Comparison of ENCODE assay signal across 8 mouse cellular contexts in genomic region chr7:4136771-4137531, GRCm38 (mm10). TPM values are rescaled to one million over a fixed set of nuclear protein-coding genes. Genes with fewer than 3 reads are reported as not detected.
DNase-seq lines count a peak whose midpoint lies in the region; ATAC-seq and TF ChIP-seq lines count a peak whose summit lies in the region.

Leng8 (plus strand) TSS chr7:4137039.

- no peaks in the 10 kb centered on the region for H3K9me3 ChIP-seq in forebrain, embryonic 10.5 days
- no peaks in the 10 kb centered on the region for H3K9me3 ChIP-seq in heart, embryonic 15.5 days (replicated peaks)
- no peaks in the 10 kb centered on the region for H3K9me3 ChIP-seq in liver, embryonic 14.5 days (ENCODE audit: control insufficient read depth, low read length)
- H3K9me3 ChIP-seq in neural tube, embryonic 11.5 days (ENCODE audit: control insufficient read depth, low read length), result no peaks in the 10 kb centered on the region
- no peaks in the 10 kb centered on the region for H3K9me3 ChIP-seq in stomach, postnatal 0 days (ENCODE audit: control insufficient read depth, low read length)

- peak; percentile 54; the same call in 1 of the 2 replicates for TF ChIP-seq EP300 in liver, embryonic 14.5 days (IDR thresholded peaks at IDR 0.05; ENCODE audit: low read depth)
- TF ChIP-seq EP300 in stomach, postnatal 0 days (optimal IDR thresholded peaks at IDR 0.05), result no peak

- peak within 1 kb of the TSS; percentile 89 for H3K9ac ChIP-seq in heart, embryonic 15.5 days
- peak within 1 kb of the TSS; percentile 97 for H3K9ac ChIP-seq in liver, embryonic 14.5 days (replicated peaks)
- peak within 1 kb of the TSS; percentile 82 for H3K9ac ChIP-seq in neural tube, embryonic 11.5 days (ENCODE audit: low read length)
- H3K9ac ChIP-seq in stomach, postnatal 0 days (ENCODE audit: low read length), result peak within 1 kb of the TSS; percentile 89

- WGBS in forebrain, embryonic 10.5 days, result under 1% methylated on average over 69 of the region's 78 CpGs
- WGBS in heart, embryonic 15.5 days, result under 1% methylated on average over 66 of the region's 78 CpGs
- under 1% methylated on average over 76 of the region's 78 CpGs for WGBS in liver, embryonic 14.5 days (ENCODE audit: insufficient replicate concordance)
- under 1% methylated on average over 72 of the region's 78 CpGs for WGBS in neural tube, embryonic 11.5 days
- under 1% methylated on average over 58 of the region's 78 CpGs for WGBS in stomach, postnatal 0 days

- H3K27ac ChIP-seq in forebrain, embryonic 10.5 days, result peak within 1 kb of the TSS; percentile 95
- H3K27ac ChIP-seq in heart, embryonic 15.5 days, result peak within 1 kb of the TSS; percentile 96
- peak within 1 kb of the TSS; percentile 87 for H3K27ac ChIP-seq in liver, embryonic 14.5 days
- H3K27ac ChIP-seq in neural tube, embryonic 11.5 days (ENCODE audit: low read depth, low read length), result peak within 1 kb of the TSS; percentile 85
- peak within 1 kb of the TSS; percentile 97 for H3K27ac ChIP-seq in stomach, postnatal 0 days (replicated peaks)

- ATAC-seq in heart, embryonic 15.5 days (replicated peaks; ENCODE audit: insufficient number of reproducible peaks, insufficient read depth, low FRiP score, low read depth), result peak; percentile 99
- peak; percentile 97 for ATAC-seq in liver, embryonic 14.5 days (ENCODE audit: insufficient read depth)
- ATAC-seq in neural tube, embryonic 11.5 days (ENCODE audit: insufficient read depth, low FRiP score, low TSS enrichment), result peak; percentile 99
- peak; percentile 98 for ATAC-seq in stomach, postnatal 0 days (ENCODE audit: low FRiP score, low TSS enrichment)

- DNase-seq in CD8-positive naive resting alpha-beta T cell, adult 2 months (ENCODE audit: low read depth in 2 of 2, low spot score in 2 of 2), result peak; percentile 98 to 99
- peak; percentile 95 for DNase-seq in c-Kit-positive CD71-negative TER-119-negative erythroid progenitor cells, embryonic 14.5 days (ENCODE audit: low read depth)
- peak; percentile 98 for DNase-seq in forebrain, embryonic 10.5 days (ENCODE audit: extremely low spot score, low spot score)
- DNase-seq in kidney, postnatal 25 days, result peak; percentile 98 to 100
- DNase-seq in liver, embryonic 14.5 days (ENCODE audit: low read depth in 3 of 3, low spot score in 3 of 3), result peak; percentile 97 to 98 (median 97)
- DNase-seq in neural tube, embryonic 11.5 days (ENCODE audit: low spot score), result peak; percentile 98
- peak; percentile 98 for DNase-seq in stomach, postnatal 0 days (ENCODE audit: low spot score)

- H3K4me3 ChIP-seq in forebrain, embryonic 10.5 days, result peak within 1 kb of the TSS; percentile 79
- H3K4me3 ChIP-seq in heart, embryonic 15.5 days, result peak within 1 kb of the TSS; percentile 85
- H3K4me3 ChIP-seq in liver, embryonic 14.5 days (ENCODE audit: insufficient read depth in 1 of 2, low read depth in 2 of 2, low read length in 2 of 2), result peak within 1 kb of the TSS; percentile 80 to 85
- peak within 1 kb of the TSS; percentile 72 for H3K4me3 ChIP-seq in neural tube, embryonic 11.5 days (ENCODE audit: low read depth, low read length)
- peak within 1 kb of the TSS; percentile 91 for H3K4me3 ChIP-seq in stomach, postnatal 0 days (ENCODE audit: low read depth, low read length)

- no peak; the same call in 1 of the 2 replicates for TF ChIP-seq CTCF in liver, embryonic 14.5 days (IDR thresholded peaks at IDR 0.05; ENCODE audit: low read depth)
- TF ChIP-seq CTCF in stomach, postnatal 0 days (IDR thresholded peaks at IDR 0.05; ENCODE audit: low read depth), result peak; percentile 22; the same call in 1 of the 2 replicates

- H3K4me2 ChIP-seq in heart, embryonic 15.5 days, result peak within 1 kb of the TSS; percentile 89
- peak within 1 kb of the TSS; percentile 95 for H3K4me2 ChIP-seq in liver, embryonic 14.5 days (ENCODE audit: low read depth)
- peak within 1 kb of the TSS; percentile 65 for H3K4me2 ChIP-seq in neural tube, embryonic 11.5 days (ENCODE audit: low read depth)
- peak within 1 kb of the TSS; percentile 92 for H3K4me2 ChIP-seq in stomach, postnatal 0 days (replicated peaks; ENCODE audit: low read depth)

- H3K4me1 ChIP-seq in forebrain, embryonic 10.5 days, result peaks cover 19% of the 10 kb centered on the region
- H3K4me1 ChIP-seq in heart, embryonic 15.5 days (replicated peaks), result peaks cover 17% of the 10 kb centered on the region
- H3K4me1 ChIP-seq in liver, embryonic 14.5 days (replicated peaks; ENCODE audit: control insufficient read depth in 2 of 2, insufficient read depth in 2 of 2, low read length in 1 of 2), result peaks cover 6 to 8% of the 10 kb centered on the region in 2 experiments; a peak in 3 of 4 replicates
- H3K4me1 ChIP-seq in neural tube, embryonic 11.5 days (ENCODE audit: control insufficient read depth, insufficient read depth, low read length), result peaks cover 3% of the 10 kb centered on the region; the same call in 1 of the 2 replicates
- H3K4me1 ChIP-seq in stomach, postnatal 0 days (replicated peaks; ENCODE audit: control insufficient read depth, insufficient read depth), result peaks cover 4% of the 10 kb centered on the region

- H3K27me3 ChIP-seq in forebrain, embryonic 10.5 days (ENCODE audit: poor library complexity, severe bottlenecking), result no peaks in the 10 kb centered on the region
- H3K27me3 ChIP-seq in heart, embryonic 15.5 days, result no peaks in the 10 kb centered on the region
- no peaks in the 10 kb centered on the region for H3K27me3 ChIP-seq in liver, embryonic 14.5 days (ENCODE audit: control insufficient read depth, insufficient read depth, low read length)
- no peaks in the 10 kb centered on the region for H3K27me3 ChIP-seq in neural tube, embryonic 11.5 days (ENCODE audit: control insufficient read depth, insufficient read depth, low read length)
- no peaks in the 10 kb centered on the region for H3K27me3 ChIP-seq in stomach, postnatal 0 days (ENCODE audit: control insufficient read depth, insufficient read depth, low read length)

- H3K36me3 ChIP-seq in forebrain, embryonic 10.5 days (replicated peaks), result peaks cover 64% of the 10 kb centered on the region
- H3K36me3 ChIP-seq in heart, embryonic 15.5 days, result peaks cover 36% of the 10 kb centered on the region
- H3K36me3 ChIP-seq in liver, embryonic 14.5 days (replicated peaks; ENCODE audit: control insufficient read depth, insufficient read depth, low read depth), result peaks cover 38% of the 10 kb centered on the region
- peaks cover 12% of the 10 kb centered on the region for H3K36me3 ChIP-seq in neural tube, embryonic 11.5 days (ENCODE audit: control insufficient read depth, insufficient read depth, low read length)
- peaks cover 26% of the 10 kb centered on the region for H3K36me3 ChIP-seq in stomach, postnatal 0 days (ENCODE audit: control insufficient read depth, insufficient read depth, low read length)

RNA-seq across cellular contexts. Expression of gene Leng8, which starts in this region (rescaled TPM):
- polyA plus RNA-seq in forebrain, embryonic 10.5 days (2016; fragmentation: Nextera tagmentation; extraction: Ambion mirVana), result 60.6 and 61.5 TPM in 2 replicates
- polyA plus RNA-seq in heart, embryonic 15.5 days (2015; fragmentation: Nextera tagmentation; extraction: Ambion mirVana), result 43.7 and 65.8 TPM in 2 replicates
- 52.6 and 61.1 TPM in 2 replicates for polyA plus RNA-seq in liver, embryonic 14.5 days (2012; rRNA removed)
- polyA plus RNA-seq in liver, embryonic 14.5 days (2014; fragmentation: Nextera tagmentation; extraction: Ambion mirVana), result 12.5 and 13.7 TPM in 2 replicates
- polyA plus RNA-seq in neural tube, embryonic 11.5 days (2014; fragmentation: Nextera tagmentation; extraction: Ambion mirVana), result 50.3 and 58.0 TPM in 2 replicates
- 14.7 and 20.1 TPM in 2 replicates for polyA plus RNA-seq in stomach, postnatal 0 days (2015; fragmentation: Nextera tagmentation; extraction: Ambion mirVana)

Comparison
In these comparisons a context has a peak if more than half of its experiments do, and no peak if none do; other contexts are left out.
1. Peak in every context shown above with its lines: DNase-seq, ATAC-seq, H3K4me3 ChIP-seq and H3K27ac ChIP-seq.